Mouse (Mus musculus) C2C12 (cell line): ENCODE measurements around the gene Rab21.

ENCODE experiments used
- CEBPB ChIP-seq: IDR thresholded peaks from one replicate; pipeline ENCODE4 v1.6.1; 2011; ENCODE audit warnings: low read depth, mild to moderate bottlenecking, control low read depth, moderate library complexity
- CTCF ChIP-seq: IDR thresholded peaks from one replicate; pipeline ENCODE4 v1.5.1; 2011; ENCODE audit not compliant: control insufficient read depth, insufficient read depth, insufficient read length
- FOSL1 ChIP-seq: IDR thresholded peaks from one replicate; pipeline ENCODE4 v1.8.0; 2011; ENCODE audit warnings: mild to moderate bottlenecking, low read length; ENCODE audit not compliant: poor library complexity, insufficient read depth, severe bottlenecking
- MAX ChIP-seq: IDR thresholded peaks from one replicate; pipeline ENCODE4 v1.6.1; 2011; ENCODE audit warnings: mild to moderate bottlenecking, control low read depth
- MYOG ChIP-seq: IDR thresholded peaks from one replicate; pipeline ENCODE4 v1.6.1; 2011; ENCODE audit not compliant: control insufficient read depth, insufficient read length; ENCODE audit errors: extremely low read depth
- USF1 ChIP-seq: IDR thresholded peaks from one replicate; pipeline ENCODE4 v1.6.1; 2011; ENCODE audit warnings: low read depth, mild to moderate bottlenecking, control low read depth, moderate library complexity

DNA sequence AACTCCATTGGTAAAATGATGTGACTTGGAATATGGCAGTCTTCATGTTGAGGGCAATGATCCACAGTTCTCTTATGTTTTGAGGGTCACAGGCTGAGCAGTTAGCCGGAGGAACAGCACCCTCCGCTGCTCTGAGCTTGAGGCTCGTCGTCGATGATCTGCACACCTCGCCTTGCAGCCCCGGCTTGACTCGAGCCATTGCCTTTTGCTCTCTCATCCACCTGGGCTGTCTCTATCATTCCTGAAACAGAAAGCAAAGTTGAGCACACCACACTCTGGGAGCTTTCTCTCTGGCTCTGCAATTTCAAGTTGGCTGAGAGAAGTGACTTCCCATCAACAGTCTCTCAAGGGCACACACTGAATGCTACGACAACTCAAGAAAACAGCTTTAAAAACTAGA is 24.7 kb downstream of the Rab21 start:
- TF ChIP-seq CTCF (no peak), USF1 (no peak), MYOG (no peak), MAX (no peak), FOSL1 (no peak), CEBPB (no peak)
